Mouse (Mus musculus): ENCODE results near the gene Ttc26. TPM values are rescaled to one million over a fixed set of nuclear protein-coding genes. Genes with fewer than 3 reads are reported as not detected.
A peak's percentile ranks its signal among the peaks of the same experiment; 100 is the strongest.
"Not testable (repeated sequence)": the region's sequence is repeated elsewhere in the genome, so short reads cannot be mapped to it uniquely, and the experiment has no call there.

The Ttc26 gene
- polyA plus RNA-seq, 1 experiment from 2014 or later = 1.0 TPM

DNA sequence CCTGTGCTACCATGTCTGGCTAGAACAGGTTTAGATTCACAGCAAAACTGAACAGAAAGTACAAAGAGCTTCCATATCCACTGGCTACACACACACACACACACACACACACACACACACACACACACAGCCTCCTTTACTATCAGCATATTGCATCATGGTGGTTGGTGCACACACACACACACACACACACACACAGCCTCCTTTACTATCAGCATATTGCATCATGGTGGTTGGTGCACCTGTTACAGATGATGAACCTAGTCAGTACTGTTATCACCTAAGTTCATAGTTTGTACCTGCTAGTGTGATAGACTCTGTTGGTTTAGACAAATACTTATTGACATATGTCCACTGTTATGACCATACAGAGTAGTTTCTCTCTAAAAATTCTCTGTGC lies 75.2 kb downstream of the Ttc26 start:
- not testable (repeated sequence) for DNase-seq (ENCODE audit: low spot score)

DNA sequence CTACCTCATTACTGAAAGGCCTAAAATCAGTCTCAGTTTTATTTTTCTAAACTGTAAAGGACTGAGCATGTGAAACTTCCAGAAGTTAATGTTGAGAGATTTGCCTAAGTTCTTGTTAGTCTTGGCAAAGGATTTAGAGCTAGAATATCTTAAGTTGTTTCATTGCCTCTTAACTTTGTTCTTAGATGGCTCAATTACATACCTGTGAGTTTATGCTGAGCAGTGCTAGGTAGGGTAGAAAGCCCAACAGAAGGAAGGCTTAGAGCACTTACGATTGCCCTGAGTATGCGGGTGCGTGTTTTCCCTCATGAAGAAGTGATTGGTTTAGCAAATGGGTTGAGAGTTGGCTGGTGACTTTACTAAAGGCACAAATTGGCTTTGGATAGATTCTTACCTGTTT lies 76.8 kb downstream of the Ttc26 start:
- no peak for DNase-seq (ENCODE audit: low spot score)

DNA sequence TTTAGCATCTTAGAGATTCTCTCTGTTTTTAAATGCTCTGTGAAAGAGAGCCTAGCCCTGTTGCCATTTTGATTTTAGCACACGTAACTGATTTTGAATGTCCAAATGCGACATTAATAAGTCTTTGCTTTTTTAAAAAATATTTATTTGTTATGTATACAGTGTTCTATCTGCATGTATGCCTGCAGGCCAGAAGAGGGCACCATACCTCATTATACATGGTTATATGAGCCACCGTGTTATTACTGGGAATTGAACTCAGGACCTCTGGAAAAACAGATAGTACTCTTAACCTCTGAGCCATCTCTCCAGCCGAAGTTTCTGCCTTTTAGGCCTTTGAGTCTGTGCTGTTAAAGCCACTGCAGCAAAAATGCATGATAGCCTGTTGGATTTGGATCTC lies 88.3 kb downstream of the Ttc26 start:
- peak; percentile 2 for DNase-seq (ENCODE audit: low spot score)

Other genes with a start within 250 kb of the Ttc26 start
- 0.24 and 0.35 TPM in 2 replicates for gene D630045J12Rik, start 127.5 kb upstream of the Ttc26 start, polyA plus RNA-seq (2015; fragmentation: Nextera tagmentation; extraction: Ambion mirVana)
- 2.5 and 2.7 TPM in 2 replicates for gene Zc3hav1l, start 82.2 kb upstream of the Ttc26 start, polyA plus RNA-seq (2015; fragmentation: Nextera tagmentation; extraction: Ambion mirVana)
- gene Zc3hav1, start 26.9 kb upstream of the Ttc26 start, polyA plus RNA-seq (2015; fragmentation: Nextera tagmentation; extraction: Ambion mirVana) = 39.7 and 46.3 TPM in 2 replicates
- gene Ubn2, start 52.5 kb downstream of the Ttc26 start, polyA plus RNA-seq (2015; fragmentation: Nextera tagmentation; extraction: Ambion mirVana) = 5.8 and 10.6 TPM in 2 replicates
- gene Fmc1, start 152.0 kb downstream of the Ttc26 start, polyA plus RNA-seq (2015; fragmentation: Nextera tagmentation; extraction: Ambion mirVana) = 100 and 110 TPM in 2 replicates
- gene Luc7l2, start 169.9 kb downstream of the Ttc26 start, polyA plus RNA-seq (2015; fragmentation: Nextera tagmentation; extraction: Ambion mirVana) = 26.7 and 44.6 TPM in 2 replicates

Data from thymus, postnatal 0 days (tissue).